Mouse (Mus musculus): ENCODE results near the gene Tspo.

Gene Tspo

GRCm38 (mm10) chr15:83563327-83563856 is at the start of gene Tspo, which contains the start of gene Mcat:
Gene Tspo, plus strand, starts transcription at chr15:83563592.
Gene Mcat, minus strand, starts transcription at chr15:83563787.
- DNase-seq (ENCODE audit: low read depth), result peak; percentile 77

DNA sequence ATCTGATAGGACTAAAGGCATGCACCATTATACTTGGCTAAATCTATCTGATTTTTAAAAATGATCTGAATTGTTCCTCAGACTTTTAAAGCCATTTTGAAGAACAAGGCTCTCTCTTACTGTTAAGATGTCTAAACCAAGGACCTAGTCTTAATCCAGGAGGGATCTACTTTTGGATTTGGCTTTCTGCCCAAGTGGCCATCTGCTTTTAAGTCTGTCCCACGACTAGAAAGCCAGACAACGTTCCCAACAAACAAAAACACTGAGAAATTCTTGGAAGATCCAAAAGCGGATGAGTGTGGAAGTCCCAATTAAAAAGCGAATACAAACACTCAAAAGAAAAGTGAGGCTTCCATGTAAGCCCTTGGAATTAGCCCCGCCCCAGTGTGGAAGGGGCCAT is 48.4 kb upstream of the Tspo start:
- DNase-seq (ENCODE audit: low read depth), result no peak

DNA sequence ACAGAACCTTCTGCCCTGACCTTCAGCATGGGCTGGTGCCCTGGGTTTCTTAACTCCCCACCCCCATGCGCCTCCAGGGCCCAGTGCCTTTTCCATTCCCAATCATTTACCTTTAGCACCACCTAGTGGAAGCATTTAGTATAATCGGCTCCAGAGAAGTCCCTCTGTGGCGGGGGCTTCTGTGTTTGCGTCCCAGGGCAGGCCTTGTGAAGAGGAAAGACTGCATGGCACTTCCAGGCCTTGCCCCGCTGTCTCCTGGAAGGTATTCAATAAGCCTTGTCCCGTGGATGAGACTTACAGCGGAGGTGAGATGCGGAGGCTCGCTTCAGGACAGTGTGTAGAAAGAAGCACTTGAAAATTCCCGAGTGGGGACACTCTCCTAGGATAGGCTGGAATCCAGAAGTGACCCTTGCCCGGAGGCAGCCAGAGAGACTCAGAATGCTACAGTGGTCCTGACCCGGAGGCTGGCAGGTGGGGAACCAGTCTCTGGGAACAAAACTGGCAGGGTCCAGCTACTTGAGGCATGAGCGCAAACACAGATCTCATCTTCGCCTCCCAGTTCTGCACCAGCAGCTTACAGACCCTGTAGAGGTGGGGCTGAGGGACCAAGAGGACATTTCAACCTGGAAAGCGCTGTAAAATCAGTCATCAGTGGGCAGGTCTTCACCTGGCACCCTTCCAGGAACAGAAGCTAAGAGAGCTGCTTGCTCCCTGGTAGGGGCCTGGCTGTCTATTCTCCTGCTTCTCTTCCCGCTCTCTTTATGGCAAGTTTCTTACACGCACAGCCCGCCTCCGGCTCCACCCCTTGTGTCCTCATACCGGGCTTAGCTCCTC is 45.0 kb upstream of the Tspo start:
- peak; percentile 83 for DNase-seq (ENCODE audit: low read depth)

- no peak for DNase-seq (ENCODE audit: low read depth)
Observed at GRCm38 (mm10) chr15:83520861-83521382, 42.5 kb upstream of the Tspo start.

DNA sequence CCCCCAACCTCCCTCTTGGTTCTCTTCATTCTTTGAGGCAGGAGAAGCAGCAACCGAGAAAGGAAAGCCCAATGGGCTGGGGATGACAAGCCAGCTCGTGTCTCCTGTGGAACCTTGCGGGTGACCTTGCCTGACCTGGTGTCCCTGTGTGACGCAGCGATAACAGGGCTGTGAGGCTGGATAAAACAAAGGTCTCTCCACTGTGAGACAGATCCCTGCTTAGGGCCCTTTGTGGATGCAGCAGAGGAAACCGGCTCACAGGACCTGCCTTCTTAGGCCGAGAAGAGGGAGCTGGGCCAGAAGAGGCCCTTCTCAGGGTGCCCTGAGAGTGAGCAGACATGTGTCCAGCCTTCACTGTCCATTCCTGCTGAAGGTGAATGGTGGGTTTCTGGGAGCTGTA is 40.2 kb upstream of the Tspo start:
- DNase-seq (ENCODE audit: low read depth), result no peak

- DNase-seq (ENCODE audit: low read depth), result no peak
Observed at GRCm38 (mm10) chr15:83523638-83524332, 39.6 kb upstream of the Tspo start.

DNA sequence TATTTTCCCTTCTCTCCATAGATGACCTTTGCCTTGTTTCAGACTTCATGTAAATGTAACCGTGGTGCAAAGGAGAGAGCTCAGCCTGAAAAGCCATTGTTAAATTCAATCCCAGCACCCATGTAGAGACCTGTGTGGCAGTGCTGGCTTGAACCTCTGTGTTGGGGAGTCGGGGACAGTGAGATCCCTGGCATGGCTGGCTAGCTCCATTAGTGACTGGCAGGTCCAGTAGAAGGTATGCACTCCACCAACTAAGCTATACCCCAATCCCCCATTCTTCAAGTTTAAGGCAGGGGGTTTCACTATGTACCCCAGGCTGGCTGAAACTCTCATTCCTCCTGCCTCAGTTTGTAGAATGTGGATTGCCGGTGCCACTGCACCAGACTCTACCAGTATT is 39.1 kb upstream of the Tspo start:
- no peak for DNase-seq (ENCODE audit: low read depth)

DNA sequence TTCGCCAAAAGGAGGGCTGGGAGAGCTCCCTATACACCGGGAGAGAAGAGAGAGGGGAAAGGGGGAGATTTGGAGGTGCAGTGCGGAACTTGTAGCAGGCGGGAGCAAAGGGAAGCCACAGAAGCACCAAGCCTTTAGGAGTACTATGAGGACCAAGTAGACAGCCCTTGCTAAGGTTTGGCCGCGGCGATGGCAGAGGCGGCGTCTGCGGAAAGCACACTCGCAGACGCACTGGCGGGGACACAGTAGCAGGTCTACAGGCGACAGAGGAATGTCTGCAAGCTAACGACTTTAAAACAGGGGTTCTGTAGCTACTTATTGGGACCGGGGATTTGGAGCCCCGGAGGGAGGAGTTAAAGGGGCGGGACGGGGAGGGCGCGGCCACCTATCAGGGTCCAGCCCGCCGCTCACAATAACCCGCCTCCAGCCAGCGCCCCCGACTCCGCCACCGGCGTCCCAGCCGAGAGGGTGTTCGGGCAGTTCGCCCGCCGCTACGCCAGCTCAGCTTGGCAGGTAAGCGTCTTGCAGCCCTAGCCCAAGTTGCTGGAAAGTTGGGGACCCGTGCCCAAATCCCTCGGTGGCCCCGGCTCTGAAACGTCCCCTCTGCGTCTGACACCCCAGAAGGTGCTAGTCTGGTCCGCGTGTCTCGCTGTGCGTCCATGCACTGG is 36.8 kb upstream of the Tspo start, which contains the start of gene Bik:
Gene Bik, plus strand, starts transcription at position 439 of the 668 bp plus-strand sequence.
- DNase-seq (ENCODE audit: low read depth), result peak; percentile 70

DNA sequence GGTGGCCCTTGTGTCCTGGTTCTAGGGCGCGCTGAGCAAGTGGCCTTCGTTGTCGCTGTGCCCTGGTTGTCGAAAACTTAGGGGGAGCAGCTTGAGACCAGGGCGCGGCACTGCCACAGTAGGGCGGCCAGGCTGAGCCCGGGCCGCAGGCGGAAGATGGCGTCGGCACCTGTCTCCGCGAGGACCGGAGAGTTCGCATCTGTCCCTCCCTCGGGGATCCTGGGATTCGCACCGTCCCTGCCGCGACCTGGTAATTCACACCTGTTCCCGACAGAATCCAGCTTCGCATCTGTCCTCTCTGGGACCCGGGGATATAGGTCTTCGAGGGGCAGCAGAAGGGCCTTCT is 36.3 kb upstream of the Tspo start:
- no peak for DNase-seq (ENCODE audit: low read depth)

DNA sequence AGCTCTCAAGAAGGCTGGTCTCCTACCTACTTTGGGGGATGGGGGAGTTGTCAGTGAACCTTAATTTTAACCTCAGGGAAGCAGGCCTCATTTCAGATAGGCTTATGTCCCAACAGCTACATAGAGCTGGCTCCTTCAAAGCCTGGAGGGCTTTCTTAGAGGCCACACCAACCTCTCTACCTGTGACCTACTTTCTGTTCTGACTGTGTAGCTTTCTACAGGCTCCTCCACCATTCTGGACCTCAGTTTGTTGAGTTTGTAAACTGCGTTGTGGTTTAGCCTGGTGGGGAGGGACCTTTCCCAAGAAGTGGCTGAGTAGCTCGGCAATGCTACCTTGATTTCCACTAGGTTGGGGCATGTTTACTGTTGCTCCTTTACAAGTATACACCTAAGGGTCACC is 35.6 kb upstream of the Tspo start:
- DNase-seq (ENCODE audit: low read depth), result no peak

- DNase-seq (ENCODE audit: low read depth), result no peak
Observed at GRCm38 (mm10) chr15:83528892-83529291, 34.5 kb upstream of the Tspo start.

- DNase-seq (ENCODE audit: low read depth), result no peak
Observed at GRCm38 (mm10) chr15:83529765-83530164, 33.6 kb upstream of the Tspo start.

DNA sequence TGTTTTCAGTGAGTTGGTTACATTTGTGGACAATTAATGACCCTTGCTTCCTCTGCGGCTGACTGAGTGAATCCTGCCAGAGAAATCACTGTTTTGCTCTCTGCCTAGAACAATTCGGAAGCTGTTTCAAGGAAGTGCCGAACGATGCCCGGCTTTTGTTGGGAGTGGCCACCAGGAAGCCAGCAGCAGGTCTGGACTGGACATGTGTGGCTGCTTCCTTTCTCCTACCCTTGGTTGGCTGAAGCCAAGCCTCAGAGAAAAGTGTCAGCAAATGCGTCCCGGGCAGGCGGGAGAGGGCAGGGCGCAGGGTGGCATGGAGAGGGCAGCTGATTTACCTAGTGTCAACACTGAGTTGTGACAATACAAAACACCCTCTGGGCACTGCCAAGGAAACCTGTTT is 33.2 kb upstream of the Tspo start:
- no peak for DNase-seq (ENCODE audit: low read depth)

DNA sequence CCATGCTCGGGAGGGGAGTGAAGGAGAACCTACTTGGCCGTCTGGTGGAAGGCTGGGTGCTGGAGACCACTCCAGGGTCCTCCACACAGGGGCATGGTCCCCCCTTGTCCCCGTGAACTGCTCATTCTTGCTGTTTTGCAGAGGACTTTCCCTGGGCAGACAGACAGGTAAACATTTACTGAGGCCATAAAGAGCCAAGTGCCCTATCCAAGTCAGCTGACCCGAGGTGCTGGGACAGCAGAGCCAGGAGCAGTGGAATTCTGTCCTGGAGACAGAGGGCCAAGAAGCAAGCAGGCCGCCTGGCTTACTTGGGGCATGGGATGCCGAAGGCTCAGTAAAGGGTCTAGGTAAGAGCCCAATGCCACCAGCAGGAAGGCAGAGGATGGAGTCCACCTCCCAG is 32.7 kb upstream of the Tspo start:
- no peak for DNase-seq (ENCODE audit: low read depth)

GRCm38 (mm10) chr15:83531961-83532469 is 31.4 kb upstream of the Tspo start:
- no peak for DNase-seq (ENCODE audit: low read depth)

- no peak for DNase-seq (ENCODE audit: low read depth)
Observed at GRCm38 (mm10) chr15:83532606-83533005, 30.8 kb upstream of the Tspo start.

GRCm38 (mm10) chr15:83534960-83535889 is 28.2 kb upstream of the Tspo start:
- no peak for DNase-seq (ENCODE audit: low read depth)

DNA sequence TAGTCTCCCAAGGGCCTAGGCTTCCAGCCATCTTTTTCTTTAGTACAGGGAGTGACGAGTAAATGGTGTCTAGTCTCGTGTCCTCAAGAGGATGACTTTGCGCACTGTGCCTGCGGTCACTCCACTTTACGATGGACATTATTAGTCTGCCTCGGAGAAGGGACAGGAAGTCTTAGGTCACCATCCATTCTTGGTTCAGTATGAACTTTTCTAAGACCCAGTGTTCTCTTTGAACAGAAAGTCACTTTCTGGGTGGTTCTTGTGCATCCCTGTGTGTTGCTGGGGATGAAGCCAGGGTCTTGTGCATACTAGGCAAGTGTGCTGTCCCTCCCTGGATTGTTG is 27.5 kb upstream of the Tspo start:
- DNase-seq (ENCODE audit: low read depth), result no peak

- DNase-seq (ENCODE audit: low read depth), result no peak
Observed at GRCm38 (mm10) chr15:83538855-83539254, 24.5 kb upstream of the Tspo start.

DNA sequence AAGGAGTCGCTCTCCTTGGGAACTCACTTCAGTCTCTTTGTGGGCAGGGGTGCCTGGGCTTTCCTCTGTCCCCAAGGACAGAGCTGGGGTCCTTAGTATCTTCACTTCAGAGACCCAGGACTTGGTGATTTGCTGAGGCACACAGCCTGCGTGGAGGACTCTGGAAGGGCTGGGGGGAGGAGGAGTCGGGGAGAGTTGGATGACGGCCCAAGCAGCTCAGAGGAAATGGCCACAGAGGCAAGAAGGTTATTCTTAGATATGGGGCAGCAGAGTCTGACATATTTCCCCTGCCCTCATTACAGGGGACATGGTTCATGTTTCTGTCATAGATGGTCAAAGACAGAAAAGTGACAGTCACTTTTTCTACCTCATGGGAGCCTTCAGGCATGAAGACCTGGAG is 23.5 kb upstream of the Tspo start:
- no peak for DNase-seq (ENCODE audit: low read depth)

DNA sequence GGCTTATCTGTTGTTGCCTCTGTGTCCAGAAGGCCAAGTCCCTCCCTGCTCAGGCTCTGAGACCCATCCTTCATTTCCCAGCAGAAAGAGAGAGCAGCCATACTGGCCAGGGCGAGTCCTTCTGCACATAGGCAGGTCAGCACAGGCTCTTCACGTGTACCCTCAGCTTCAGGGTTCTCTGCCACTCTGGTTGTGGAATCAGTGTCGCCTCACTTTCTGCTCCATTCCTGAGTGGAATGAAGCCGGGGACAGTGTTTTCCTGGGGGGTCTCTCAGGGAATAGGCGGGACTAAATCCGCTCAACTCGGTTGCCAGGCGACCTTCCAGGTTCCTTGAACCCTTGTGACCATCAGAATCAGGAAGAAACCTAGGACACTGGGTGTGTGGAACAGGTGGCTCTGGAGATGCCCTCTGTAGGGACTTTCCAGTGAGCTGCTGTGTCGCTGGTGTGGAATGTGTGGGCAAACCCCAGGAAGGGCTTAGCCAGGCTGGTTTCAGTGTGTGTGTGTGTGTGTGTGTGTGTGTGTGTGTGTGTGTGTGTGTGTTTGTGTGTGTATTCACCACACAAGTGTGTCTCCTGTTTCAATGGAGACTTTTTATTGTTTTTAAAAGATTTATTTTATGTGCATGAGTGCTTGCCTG is 21.6 kb upstream of the Tspo start:
- DNase-seq (ENCODE audit: low read depth), result no peak

Measured in naive thymus-derived CD4-positive, alpha-beta T cell, adult 2 months (primary cell).